Mouse (Mus musculus) Muller cell, postnatal 12 days (primary cell): ENCODE data around the gene Fgfr3.
A peak's percentile ranks its signal among the peaks of the same experiment; 100 is the strongest.

ENCODE experiments used
- DNase-seq: peaks from one replicate; pipeline ENCODE4 v3.0.0-alpha.2; 2015; ENCODE audit errors: inconsistent ontology term

Gene Fgfr3

DNA sequence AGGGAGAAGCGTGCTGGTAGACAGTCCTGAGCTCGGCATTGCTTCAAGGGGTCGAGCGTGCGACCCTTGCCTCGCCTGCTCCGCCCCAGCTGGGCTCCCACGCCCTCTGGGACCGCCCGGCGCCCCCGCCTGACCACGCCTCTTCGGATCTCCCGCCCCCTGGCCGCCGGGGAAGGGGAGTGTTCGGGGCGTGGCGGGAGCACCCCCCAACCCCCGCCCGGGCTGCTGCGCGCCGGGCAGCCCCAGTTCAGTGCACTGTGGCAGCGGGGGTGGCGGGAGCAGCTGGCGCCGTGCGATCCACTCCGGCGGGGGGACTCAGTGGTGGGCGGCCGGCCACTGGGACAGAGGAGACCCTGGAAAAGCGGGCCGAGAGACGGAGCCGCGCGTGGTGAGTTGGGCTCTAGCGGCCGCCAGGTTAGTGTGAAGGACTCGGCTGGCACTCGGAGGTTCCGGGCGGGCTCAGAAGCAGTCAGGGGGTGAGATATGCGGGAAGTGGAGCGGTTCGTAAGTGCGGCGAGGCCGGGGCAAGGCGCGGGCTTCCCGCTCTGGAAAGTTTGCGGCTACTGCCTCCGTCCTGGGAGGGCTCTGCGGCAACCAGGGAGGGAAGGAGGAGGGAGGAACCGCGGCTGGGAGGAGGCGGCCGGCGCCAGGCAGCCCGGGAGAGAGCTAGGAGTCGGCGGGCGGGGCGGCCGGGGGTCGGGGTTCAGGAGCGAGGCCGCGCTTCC lies at the start of gene Fgfr3:
Fgfr3 (plus strand) TSS at position 134 of the 725 bp plus-strand sequence.
- peak; percentile 86 for DNase-seq

DNA sequence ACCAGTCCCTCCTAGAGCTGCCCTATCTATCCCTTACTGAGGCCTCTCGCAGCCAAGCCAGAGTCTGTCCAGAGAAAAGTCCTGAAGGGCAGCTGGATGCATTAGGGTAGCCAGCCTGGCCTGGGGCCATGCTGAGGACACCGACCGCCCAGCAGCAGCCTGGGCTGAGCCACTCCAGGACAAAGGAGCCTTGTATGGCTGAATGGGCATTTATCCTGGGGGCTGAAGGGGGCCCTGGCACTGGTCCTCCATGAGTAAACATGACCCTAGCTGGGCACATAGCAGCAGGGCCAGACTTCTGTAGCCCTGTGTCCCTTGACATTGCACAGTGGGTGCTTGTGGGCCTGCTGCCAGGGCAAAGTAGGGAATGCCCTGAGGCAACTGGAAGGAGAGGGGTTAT lies 47.0 kb upstream of the Fgfr3 start:
- DNase-seq, result peak; percentile 96

DNA sequence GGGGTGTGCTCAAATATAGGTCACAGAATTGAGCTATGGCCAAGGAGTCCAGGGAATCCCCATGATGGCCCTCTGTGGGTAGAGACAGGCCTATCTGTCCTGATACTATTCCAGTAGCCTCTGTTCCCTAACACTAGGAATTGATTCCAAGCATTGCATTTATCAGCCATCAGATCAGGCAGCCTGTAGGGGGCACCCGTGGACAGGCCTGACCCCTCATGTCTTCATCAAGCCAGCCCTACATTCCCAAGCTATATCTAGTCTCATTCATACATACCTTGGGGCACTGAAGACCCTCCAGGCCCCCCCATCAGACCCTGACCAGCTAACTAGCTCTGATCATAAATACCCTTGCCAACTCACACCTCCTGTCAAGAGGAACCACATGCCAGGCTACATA lies 45.5 kb upstream of the Fgfr3 start:
- DNase-seq, result peak; percentile 67

DNA sequence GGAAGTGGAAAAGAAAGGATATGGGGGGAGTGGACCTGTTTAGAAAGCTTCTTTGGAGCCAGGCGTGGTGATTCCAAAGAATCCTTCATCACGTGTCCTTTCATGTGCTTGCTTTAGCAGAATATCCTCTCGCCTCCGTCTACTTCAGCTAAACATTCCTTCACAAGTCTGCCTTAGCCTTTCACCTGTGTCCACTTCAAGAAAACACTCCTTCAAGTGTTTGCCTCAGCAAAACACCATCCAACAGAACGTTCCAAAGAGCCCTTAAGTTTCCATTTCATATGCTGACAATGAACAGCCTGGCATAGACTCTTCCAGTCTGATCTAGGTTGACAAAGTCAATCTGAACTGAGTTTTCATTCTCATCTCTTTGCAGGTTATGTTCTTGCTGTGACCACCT lies 43.2 kb upstream of the Fgfr3 start:
- DNase-seq, result no peak

DNA sequence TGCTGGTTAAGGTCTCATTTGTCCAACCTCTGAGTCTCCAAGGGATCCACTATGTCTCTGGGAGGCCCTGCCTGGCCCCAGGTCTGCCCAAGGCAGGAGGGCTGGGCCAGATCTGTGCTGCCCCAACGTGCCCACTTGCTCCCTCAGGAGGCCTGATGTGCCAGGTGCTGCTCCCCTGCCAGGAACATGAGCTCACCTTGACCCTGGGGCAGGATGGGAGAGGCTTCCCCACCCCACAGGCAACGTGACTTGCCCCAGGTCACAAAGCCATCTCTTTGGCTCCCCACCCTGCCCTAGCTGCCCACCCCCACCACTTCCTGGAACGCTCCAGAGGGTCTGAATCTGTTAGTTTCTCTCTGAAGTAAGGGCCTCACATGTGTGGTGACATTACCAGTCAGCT lies 40.4 kb upstream of the Fgfr3 start:
- no peak for DNase-seq

DNA sequence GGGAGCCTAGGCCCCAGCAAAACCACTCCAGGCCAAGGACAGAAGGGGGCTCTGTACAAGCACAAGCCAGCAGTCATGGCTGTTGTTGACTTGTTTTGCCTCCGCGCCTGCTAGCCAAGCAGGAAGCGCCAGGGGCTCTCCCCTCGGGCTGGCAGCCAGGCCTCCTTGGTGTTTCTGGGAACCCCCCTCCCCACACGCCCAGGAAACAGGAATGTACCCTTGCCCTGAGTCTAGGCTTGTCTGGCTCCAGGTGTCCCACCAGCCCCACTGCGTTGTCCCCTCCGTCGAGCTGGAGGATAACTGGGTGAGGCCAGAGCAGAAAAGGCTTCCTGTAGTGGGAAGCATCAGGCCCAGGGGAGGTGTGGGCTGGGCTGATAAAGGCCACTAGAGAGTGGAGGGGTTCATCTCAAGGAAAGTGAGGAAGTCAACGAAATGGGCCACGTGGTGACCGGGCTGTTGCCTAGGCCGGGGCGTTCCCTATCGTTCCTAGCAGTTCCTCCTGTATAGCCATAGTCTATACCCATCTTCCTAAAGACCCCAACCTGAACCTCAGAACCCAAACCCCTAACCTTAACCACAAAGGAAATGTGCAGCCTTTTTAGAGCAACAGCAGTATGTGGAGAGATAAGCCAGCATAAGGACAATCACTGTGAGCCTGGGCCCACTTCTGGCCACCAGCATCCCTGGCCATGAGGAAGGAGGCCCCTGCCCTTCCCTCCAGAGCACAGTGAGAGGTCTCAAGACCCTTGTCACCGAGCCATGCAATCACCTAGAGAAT lies 39.7 kb upstream of the Fgfr3 start:
- DNase-seq, result no peak

DNA sequence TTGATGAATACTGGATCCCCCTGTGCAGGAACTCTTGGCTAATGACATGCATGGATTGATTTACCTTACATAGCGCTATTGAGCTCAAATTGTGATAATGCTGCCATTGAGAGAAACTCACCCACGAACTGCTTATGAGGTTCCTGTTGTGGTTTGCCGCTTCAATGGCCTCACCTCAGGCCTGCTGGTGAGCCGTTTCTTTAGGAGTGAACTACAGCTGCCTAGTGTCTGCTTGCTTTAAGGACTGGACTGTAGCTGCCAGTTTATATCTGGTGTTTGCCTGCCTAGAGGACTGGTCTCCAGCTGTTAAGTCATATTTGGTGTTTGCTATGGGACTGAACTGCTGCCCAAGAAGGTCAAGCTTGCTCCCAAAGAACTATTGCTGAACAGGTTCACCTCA lies 38.5 kb upstream of the Fgfr3 start:
- no peak for DNase-seq

DNA sequence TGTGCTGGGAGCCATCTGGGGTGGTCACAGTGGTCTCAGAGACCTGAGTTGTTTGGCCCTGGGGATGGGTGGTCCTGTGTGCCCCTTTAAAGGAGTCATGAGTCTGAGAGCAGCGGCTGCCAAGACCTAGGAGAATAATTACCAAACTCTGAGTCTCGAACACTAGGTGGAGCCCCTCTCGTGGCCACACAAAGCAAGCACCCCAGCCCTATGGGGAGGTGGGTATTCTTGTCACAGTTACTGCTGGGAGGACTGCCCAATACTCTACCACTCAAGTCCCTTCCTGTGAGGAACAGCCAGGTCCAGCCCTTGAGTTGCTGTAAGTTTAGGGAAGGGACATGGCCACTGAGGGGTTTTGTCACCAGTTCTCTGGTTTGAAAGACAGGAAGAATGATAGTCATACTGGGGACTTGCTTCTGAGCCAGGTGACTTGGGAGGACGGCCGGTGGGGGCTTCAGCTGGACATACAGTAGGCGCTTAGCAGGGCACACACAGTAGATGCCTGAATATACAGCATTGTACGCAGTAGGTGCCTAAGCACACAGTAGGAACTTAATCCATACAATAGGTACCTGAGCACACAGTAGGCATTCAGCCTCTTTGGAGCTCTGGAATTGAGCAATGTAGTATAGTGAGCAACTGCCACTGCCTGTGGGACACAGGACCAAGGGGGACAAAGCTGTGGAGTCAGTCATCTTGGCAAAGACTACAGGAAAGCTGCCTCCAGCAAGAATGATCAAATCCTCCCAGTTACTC lies 37.4 kb upstream of the Fgfr3 start:
- no peak for DNase-seq

DNA sequence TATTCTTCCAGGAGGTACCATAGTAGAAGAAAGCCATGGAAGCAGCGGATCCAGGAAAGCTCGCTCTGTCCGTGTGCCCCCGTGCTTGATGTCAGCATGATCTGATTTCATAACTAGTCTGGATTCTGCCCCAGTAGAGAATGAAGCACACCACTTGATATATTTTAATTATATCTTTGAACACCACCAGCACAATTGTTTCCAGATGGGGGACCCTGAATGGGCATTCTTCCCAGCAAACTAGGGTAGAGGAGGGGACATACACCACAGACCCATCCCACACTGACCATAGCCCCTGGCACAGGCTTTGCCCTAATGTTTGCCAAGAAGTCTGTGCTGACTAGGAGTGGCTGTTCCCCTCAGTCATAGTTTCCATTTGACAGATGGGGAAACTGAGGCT lies 36.5 kb upstream of the Fgfr3 start:
- DNase-seq, result no peak

DNA sequence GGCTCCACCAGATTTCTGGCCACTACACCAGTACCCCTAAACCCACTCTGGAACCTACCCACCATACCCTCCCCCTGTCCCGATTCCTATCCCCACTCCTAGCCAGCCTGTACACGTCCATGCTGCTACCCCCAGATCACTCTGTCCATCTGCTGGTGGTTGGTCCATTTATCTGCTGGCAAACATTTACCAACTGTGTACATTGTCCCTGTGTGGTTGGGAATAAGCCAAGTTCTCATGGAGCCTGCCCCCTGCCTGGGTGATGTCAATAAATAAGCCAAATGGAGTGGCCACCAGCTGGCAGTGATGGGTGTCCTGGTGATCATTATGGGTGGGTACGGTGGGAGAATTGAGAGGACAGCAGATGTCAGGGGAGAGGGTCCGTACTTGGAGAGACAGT lies 34.3 kb upstream of the Fgfr3 start:
- DNase-seq, result no peak

DNA sequence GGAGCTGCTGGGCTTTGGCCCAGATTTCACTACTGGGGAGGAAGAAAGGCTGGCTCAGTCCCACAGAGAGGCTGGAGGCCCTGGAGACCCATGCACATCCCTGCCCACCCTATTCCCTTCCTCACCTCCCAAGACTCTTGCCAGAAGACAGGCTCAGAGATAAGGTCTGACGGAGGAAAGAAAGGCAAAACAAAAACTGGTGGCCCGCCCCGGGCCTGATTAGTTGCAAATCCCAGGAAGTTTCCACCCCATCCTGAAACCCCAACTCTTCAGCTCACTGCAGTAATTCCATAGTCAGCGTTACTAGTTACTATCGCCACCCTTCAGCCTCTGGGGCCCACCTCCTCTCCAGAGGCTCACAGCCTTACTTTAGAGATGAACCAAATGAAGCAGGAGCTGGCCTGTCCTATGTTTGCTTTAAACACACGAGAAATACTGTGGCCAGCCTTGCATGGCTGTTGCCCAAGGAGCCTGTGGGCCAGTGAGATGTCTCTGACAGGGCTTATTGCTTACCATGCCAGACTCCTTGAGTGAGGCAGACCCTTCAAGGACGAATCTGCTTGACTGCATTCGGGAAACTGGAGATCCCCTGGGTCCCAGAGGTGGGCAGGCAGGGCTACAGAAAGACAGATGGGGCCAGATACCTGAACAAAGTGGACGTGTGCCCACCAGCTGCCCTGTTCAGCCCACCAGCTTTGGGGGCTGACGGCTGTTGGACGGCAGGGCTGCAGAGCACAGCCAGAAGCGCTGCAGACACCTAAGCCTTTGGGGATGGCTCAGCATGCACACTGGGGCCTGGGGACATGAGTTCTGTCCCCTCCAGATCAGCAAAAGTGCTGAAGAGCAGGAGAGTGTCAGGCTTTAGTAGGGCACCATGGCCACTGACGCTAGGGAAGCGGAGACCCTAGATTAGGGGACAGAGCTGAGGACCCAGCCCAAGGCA lies 32.9 kb upstream of the Fgfr3 start:
- DNase-seq, result no peak

DNA sequence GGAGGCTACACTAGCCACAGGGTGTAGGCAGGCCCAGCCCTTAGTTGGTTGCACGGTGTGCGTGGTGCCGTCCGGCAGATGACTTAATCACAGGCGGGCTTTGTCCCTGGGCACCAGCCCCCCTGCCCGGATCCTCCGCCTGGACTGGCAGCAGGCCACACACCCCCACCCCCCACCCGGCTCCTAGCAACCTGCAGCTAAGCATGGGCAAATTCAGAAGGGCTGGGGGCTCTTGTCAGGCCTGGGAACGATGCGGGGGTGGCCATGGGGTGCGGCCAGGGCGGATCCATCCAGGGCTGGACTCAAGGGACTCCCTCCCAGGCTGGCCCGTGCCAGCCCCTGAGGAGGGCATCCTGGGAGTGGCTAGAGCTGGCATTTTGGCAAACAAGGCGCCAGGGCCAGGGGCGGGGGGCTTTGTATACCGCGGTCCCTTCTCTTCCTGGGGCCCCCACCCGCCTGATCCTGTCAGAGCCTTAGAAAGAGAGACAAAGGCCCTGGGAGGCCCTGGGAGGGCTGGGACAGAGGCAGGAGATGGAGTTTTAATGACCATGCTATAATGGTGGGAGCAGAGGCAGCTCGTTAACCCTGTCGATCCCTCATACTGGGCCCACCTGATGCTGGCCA lies 32.1 kb upstream of the Fgfr3 start:
- no peak for DNase-seq

DNA sequence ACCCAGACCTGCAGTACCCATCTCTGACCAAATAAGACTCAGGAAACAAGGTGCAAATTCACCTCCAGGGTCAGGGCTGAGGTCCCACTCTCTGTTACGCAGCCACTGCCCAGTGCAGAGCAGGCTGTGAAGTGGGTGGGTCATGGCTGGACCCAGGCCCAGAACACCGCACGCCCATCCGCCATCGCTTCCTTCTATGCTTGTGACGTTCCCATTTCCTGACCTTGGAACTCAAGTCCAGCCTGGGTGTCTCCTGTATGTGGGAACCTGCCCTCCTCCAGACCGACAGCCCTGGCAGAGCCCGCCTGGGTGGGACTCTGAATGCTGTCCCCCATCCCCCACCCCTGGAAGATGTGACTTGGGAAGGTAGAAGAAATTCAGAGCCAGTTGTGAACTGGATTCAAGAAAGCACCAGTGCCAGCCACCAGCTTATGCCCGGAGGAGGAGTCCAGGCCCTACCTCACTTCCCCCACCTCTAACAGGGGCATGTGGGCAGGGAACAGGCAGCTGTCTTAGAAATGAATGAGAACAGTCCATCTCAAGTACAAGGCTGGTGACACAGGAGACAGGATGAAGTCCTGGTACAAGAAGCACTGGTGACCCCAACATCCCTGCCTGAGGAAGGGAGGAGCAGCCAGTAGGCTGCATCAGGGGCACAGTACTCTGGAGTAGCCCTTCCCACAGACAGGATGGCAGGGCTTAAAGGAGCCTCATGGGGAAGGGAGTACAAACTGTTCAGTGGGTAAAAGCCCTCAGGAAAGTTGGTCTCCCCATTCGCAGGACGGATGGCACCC lies 31.4 kb upstream of the Fgfr3 start:
- DNase-seq, result no peak

DNA sequence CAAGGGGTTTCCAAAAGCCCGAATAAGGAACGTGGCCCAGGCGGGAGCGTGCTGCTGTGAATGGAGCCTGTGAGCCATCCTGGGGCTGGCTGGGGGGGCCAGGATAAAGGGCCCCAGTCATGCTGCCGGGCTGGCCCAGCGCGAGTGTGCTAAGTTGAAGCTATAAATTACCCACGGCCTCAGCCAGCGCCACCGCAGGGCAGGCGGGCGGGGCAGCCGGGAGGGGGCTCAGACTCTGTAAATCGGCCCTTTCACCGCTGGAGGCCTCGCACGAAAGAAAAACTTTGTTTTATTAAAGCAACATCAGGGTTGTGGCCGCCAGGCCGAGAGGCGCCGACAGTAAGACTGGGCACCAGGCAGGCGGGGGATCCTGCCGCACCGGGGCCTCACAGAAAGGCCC lies 29.1 kb upstream of the Fgfr3 start:
- DNase-seq, result no peak

DNA sequence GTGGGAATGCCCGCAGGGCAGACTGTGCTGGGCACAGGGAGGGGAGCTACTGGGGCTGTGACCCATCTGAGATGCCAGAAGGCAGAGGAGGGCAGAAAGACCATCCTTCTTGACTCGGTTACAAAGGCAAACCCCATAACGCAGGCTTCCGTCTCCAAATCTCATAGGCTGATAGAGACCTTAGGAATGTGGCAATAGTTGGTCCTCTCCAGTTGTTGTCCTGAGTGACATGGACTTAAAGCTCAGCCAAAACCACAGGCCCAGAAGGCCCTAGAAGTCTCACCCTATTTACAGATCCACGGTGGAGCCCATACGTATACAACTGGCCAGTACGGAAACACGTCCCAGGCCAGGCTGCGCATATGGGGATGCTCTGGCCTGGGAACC lies 27.0 kb upstream of the Fgfr3 start:
- DNase-seq, result no peak

DNA sequence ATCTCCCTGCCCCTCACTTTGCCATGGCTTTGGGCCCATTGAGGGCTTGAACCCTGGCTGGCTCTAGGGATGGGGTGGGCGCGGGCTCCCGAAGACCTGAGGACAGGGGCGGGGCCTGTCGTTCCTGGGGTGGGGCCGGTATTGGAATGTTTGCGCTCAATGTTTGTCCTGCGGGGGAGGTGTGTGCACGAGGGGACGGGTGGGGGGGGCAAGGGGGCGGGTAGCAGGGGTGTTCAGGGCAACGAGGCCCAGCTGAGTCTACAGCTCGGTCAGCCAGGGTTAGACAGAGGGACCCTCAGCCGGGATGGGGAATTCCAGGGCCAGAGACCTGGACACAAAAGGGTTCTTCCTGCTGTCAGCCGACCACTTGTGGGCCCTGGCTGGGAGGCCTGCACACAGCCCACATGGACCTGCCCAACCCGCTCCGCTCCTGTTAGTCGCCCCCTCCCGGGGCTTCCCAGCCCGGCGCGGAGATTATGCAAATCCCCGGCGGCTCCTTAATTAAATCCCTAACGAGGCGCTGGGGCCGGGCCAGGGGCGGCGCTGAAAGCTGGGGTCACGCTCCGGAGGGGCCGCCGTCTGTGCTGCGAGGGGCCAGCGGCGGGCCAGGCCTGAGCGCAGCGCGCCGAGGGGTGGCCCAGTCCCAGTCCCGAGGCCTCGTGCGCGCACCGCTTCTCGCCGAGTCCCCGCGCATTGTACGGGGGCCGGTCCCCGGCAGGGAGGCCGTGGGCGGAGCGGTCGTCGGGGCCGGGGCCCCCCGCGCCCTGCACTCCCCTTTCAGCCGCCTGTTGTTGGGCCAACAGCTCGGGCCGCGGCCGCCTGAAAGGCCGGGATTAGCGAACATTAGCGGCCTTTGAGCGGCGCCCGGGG lies 26.4 kb upstream of the Fgfr3 start:
- DNase-seq, result peak; percentile 75

DNA sequence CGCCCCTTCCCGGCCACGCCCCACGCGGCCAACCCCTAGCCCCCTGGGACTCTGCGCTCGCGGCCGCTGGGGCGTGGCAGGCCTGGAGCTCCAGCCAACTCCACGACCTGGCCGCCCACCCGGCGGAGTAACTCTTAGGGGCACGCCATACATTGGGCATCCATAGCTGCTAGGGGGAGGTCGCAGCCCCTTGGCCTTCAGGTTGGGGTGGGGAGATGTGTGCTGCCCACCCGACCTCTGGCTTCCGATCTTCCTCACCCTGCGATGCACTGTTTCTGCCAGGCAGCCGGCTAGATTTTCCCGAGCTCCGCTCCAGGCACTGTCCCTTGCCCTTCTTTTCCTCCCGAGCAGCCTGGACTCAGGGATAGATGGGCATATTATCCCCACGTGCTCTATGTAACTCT lies 25.8 kb upstream of the Fgfr3 start:
- no peak for DNase-seq

DNA sequence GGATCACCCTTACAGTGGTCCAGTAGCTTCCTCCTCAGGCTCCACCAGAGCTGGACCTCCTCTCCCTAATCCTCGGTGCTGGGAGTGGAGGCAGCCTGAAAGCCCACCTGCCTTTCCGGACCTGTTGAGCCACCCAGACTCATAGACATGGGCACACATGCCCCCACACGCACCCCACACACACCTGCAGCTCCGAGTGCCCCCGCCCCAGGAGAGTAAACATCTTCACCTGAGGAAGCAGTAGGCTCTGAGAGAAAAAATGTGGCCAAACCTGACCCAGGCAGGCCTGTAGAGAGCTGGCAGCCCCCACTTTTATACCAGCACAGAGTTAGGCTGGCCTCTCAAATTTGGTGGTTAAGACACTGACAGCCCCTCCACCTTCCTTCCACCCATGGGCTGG lies 25.0 kb upstream of the Fgfr3 start:
- DNase-seq, result no peak

DNA sequence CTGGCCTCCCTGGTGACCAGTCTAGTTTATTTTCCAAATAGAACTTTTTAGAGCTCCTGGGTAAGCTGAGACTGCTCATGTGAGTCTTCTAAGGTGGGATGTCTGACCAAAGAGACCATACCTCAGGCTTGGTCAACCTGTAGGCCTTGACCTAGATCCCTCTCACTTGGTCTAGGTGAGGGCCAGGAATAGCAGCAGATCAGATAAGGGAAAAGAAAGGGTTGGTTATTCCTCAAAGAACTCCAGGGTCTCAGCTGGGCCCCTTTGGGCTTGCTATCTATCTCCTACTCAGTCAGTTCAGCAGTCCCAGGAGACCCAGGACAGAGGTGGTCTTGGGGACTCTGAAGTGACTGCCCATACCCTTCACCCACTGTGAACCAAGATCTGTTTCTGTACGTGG lies 23.9 kb upstream of the Fgfr3 start:
- no peak for DNase-seq
